Mouse (Mus musculus): ENCODE measurements around the gene Prickle2.

- TF ChIP-seq CTCF (IDR thresholded peaks at IDR 0.05; ENCODE audit: low read depth) (no peak), EP300 (IDR thresholded peaks at IDR 0.05; ENCODE audit: low read depth) (no peak)
These were observed 185.7 kb downstream of the Prickle2 start for GRCm38 (mm10) chr6:92520088-92520875.

Measured in heart, postnatal 0 days (tissue).